Mouse (Mus musculus) erythroblast, adult 5-6 weeks (primary cell): ENCODE data around the gene Lrrn4. TPM values are rescaled to one million over a fixed set of nuclear protein-coding genes. Genes with fewer than 3 reads are reported as not detected.

Experiments used
- ATAC-seq: replicated peaks from 2 replicates; pipeline ENCODE4 v1.8.0; 2016; ENCODE audit warnings: moderate number of reproducible peaks, mild to moderate bottlenecking, moderate TSS enrichment, inconsistent platforms; ENCODE audit not compliant: poor library complexity, low FRiP score, severe bottlenecking
- total RNA-seq, 2 experiments: library from RNA; stranded (forward) in 1 of 2; stranded (reverse) in 1 of 2; fragments of 150-400 nt in 1 of 2; fragments of 200-764, 138-1000 nt in 1 of 2; gene quantifications; 2 replicates each; pipeline versions ENCODE4 v1.2.3 to v1.2.4; 2015 to 2017; ENCODE audit warnings: low replicate concordance in 2 of 2

Gene Lrrn4
- total RNA-seq (2015; ENCODE audit: low replicate concordance) (not detected in 2 replicates), total RNA-seq (2017; ENCODE audit: low replicate concordance) (not detected in 2 replicates)

- ATAC-seq: no peak
These were observed at the start of gene Lrrn4 for GRCm38 (mm10) chr2:132880844-132881645. Lrrn4 (minus strand) TSS chr2:132880891.

DNA sequence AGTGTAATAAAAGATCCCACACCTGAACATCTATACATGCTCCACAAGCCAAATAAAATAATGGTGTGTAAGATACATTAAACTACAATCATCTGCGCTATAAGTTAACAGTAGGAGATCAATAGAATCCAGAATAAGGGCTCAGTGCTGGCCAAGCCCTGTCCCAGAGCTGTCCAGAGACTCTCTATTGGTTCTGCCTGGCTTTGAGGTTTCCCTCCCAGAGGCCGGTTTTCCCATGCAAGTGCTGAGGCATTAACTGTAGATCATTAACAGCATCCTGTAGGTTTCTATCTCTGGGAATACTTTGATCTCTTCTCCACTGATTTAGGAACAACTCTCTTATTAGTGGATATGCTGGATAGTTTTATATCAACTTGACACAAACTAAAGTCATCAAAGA lies 48.3 kb upstream of the Lrrn4 start:
- no peak for ATAC-seq

DNA sequence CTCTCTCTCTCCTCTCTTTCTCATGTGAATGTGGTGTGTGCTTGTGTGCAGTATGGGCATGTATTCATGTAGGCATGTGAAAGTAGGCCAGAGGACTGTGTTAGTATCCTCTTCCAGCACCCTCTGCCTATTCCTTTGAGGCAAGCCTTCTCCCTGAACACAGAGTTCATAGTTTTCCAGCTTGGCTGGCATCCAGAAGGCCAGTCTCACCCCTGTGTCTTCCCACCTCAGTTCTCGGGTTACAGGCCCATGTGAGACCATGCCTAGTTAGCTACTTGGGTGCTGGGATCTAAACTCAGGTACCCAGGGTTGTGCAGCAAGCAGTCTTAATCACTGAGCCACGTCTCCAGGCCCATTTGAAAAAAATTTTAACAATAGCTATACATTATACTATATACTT lies 47.2 kb upstream of the Lrrn4 start:
- no peak for ATAC-seq

DNA sequence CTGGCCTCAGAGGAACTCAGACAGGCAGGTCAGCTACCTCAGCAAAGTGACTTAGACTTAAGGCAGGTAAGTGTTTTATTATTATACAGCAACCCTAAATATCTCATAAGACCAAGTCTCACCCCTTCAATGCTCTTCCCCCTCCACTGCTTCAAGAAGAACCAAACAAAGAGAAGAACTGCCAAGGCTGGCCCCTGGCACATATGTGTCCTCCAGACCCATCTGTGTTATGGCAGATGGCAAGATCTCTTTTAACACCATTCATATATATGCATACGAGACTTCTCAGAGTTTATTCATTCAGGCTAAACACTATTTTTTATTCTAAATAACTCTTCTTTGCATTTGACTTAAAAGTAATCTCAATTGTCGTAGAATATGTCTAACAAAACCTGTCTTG lies 46.6 kb upstream of the Lrrn4 start:
- no peak for ATAC-seq

DNA sequence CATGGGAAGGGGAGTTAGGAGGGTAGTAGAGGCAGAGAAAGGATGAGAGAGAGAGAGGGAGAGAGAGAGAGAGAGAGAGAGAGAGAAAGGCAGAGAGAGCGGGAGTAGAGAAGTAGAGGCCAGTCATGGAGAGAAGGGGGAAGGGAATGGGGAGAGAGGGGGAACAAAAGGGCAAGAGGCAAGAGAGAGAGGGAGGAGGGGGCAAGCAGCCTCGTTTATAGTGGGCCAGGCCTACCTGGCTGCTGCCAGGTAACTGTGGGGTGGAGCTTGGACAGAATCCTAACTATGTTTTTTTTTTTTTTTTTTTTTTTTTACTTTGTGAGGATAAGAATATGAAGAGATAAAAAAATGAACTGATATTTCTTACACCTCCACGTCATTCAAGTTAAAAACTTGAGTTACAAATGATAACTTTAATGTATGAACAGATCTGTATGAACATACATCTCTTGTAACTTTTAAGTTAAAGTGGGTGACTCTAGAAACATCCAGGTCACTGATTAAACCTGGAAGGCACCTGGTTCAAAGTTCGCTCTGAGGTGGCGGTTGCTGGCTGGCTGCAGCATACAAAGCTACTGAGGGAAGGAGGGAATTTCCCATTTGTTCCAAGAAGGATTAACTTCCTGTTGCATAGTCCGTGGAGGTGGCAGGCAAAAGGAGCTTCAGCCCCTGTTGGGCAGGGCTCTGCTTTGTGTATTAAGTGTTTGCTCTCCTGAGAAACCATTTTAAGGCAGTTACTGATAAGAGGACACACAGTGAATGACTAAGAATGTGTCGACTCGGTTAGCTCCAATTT lies 42.8 kb upstream of the Lrrn4 start:
- ATAC-seq: no peak

DNA sequence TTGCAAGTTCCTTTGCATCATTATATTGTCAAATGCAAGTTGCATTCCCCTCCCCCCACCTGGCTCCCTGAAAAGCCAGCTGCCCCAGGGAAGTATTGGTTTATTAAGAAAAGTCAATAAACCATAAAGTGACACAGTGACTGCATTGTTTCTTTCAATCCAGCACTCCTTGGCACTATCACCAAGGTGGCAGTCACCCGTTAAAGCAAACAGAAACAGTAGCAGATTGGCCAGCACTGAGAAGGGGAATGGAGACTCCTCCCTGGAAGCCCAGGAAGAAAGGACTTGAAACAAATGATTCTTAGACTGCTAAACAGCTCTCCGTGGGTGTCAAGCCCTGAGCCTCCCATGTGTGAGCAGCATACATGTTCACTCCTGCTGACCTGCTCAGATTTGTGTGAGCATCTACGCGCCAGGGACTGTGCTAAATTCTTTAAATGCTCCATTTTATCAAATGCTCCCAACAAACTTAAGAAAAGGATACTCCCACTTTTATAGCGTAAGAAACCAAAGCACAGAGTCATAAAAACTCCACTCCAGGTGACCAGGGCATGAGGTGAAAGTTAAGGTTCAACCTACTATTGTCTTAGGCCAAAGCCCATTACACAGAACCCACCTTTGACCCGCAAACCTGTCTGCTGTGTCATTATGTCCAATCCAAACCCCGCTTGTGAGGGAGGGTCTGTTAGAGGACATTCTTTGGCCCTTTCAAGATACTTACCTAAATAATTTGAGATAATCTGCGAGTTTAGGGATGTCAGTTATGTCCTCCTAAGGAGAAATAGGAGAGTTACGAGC lies 41.6 kb upstream of the Lrrn4 start:
- no peak for ATAC-seq

DNA sequence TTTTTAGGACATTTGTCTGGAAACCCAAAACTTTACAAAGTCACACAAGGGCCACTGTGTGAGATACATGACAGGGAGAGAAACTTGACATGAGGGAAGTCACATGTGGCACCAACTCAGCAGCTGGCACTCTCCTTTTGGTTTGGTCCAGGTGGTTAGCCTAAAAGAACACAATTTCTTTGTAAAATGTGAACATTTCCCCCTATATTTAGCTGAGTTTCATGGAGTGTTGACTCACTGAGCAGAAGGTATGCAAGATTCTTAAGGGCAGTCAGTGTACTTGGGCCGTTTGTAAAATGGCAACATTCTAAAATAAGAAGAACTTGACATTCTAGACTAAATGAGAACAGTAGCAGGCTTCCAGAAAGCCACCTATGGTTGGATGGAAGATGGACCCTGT lies 34.1 kb upstream of the Lrrn4 start:
- no peak for ATAC-seq

DNA sequence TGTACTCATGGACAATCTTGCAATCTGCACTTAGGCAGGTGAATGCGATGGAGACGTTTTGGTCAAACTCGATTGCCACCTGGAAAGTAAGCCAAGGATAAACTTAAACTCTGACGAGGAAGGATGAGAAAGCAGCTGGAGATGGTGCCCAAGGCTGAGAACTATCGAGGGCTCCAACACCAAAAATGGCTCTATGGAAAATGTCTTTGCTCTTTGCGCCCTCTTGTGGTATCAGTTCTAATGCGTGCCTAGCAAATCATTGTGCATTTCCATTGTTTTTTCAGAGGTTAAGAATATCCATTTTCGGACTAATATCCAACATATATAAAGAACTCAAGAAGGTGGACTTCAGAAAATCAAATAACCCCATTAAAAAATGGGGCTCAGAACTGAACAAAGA lies 26.1 kb upstream of the Lrrn4 start:
- ATAC-seq: no peak

DNA sequence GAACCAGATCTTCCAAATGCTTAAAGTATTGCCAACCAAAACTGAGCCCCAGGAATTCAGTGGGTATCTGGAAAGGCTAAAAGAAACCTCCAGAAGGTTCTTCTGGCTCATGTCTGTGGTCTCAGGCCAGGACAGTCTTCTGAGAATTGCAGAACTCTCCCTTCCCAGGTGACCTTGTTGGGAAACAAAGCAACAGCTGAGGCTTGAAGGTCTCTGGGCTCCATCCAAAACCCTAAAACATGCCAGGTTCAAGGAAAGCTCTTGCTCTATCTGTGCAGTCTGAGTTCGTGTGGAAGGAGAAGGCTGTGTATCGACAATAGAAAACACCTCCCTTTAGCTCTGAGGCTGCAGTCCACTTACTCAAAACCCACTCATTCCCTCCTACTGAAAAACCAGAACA lies 24.3 kb upstream of the Lrrn4 start:
- no peak for ATAC-seq

DNA sequence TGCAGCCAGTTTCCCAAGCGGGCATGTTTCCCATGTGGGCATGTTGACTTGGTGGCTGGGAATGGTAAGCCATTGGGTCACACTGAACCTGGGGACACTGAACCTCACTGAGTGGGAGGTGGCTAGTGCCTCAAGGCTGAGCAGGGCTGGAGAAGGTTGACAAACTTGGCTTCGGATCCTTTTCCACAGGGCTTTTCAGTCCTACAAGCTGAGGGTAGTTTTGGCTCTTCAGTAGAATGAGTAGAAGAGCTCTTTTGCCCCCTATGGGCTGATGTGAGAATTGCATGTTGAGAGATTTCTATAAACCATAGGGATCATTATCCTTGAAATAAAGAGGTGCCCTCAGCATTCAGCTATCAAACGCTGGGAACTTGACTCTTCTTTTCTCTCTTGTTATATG lies 22.8 kb upstream of the Lrrn4 start:
- ATAC-seq: peak; percentile 76

DNA sequence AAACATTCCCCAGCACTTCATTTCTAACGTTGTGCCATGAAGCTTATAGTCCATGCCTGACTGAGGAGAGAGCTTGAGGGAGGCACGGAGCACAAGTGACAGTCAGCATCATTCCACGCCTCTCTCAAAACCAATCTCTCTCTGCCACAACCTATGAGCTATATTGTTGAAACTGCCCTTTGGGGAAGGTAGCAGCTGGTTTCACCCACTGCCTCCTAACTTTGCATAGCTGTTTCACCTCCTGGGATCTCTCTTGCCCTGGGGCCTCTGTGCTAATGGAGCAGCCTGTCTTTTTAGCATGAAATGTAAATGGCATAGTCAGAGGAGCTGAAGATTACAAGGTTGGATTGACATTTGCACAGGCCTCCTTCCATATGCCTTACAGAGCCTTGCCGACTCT lies 21.4 kb upstream of the Lrrn4 start:
- no peak for ATAC-seq

DNA sequence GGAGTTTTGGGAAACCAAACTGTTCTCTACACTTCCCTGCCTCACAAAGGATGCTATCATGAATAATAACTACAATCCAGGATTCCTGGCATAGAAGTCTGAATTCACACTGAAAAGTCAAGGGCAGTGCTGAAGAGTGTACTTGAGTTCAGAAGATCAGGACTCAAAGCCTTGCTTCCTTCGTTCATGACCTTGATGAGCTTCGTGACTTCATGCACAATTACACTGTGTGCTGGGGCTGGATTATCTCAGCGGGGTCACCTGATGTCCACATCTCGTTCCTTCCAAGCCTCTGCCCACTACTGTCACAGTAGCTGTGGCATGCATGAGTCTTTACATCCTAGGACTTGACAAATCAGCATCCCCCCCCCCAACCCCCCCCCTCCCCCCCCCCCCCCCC lies 20.9 kb upstream of the Lrrn4 start:
- no peak for ATAC-seq

- no peak for ATAC-seq
These were observed 19.9 kb upstream of the Lrrn4 start for GRCm38 (mm10) chr2:132900596-132900995.

DNA sequence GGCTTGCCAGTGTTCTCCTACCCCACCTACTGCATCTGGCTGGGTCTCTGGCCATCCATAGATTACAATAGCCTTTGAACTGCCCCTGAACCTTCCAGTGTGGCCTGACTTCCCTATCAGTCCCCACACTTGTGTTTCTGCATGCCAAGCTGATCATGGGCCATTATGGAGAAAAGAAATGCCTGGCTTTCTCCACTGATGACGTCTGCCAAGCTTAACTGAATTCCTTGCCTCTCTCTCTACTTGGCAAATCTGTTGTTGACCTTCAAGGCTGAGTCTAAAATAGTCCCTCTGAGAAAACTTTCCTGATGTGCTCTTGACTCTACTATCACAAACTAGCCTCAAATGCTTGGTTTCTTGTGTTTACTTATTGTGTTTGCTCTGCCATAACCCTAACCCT lies 17.5 kb upstream of the Lrrn4 start:
- no peak for ATAC-seq

- ATAC-seq: no peak
These were observed 13.1 kb upstream of the Lrrn4 start for GRCm38 (mm10) chr2:132893826-132894225.

DNA sequence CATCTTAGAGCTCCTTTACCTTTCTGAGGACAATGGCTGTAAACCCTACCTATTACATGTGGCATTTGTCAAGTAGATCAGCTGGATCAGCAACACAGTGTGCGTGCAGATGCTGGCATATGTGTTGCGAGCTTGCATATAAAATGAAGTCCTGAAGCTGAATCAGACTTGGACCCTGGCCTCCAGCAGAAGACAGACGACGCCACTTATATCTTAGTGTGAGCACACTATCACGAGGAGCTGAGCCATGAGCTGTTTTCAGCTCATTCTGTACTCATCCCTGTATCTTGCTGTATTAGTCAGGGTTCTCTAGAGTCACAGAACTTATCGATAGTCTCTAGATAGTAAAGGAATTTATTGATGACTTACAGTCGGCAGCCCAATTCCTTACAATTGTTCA lies 4.6 kb upstream of the Lrrn4 start:
- no peak for ATAC-seq

- no peak for ATAC-seq
These were observed 3.7 kb upstream of the Lrrn4 start for GRCm38 (mm10) chr2:132884303-132884967.

GRCm38 (mm10) chr2:132879261-132880044 lies 1.2 kb downstream of the Lrrn4 start:
- no peak for ATAC-seq

GRCm38 (mm10) chr2:132876991-132877390 lies 3.7 kb downstream of the Lrrn4 start:
- ATAC-seq: no peak
